Mouse (Mus musculus): ENCODE data around the gene Pnrc2.

Gene Pnrc2

DNA sequence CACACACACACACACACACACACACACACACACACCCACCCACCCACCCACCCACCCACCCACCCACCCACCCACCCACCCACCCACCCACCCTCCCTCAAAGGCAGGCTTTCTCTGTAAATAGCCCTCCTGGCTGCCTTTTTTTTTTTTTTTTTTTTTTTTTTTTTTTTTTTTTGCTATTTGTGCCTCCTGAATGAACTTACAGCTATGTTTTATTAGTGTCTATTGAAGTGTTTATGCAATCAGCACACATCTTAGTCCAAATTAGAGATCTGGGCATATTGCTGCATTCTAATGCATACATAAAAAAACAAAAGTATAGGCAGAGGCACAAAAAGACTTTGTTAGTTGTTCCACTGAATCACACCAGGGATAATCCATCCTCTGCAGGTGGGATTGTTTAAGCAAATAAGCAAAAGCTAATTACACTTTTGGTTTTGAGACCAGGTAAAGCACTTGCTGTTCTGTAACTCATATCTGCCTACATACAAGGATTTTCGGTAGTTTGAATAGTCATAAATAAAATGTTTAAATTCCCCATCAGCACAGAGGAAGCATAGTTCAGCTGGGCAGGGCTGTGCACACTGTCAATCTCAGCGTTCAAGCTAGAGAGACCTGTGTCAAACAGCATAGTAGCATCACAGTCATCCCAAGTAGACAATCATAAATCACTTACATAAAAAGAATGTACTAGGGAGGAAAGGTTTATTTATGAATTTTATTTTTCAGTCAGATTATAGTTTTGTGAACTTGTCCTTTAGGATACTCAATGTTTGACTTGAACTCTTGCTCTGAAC is 3.2 kb downstream of the Pnrc2 start:
- no peak for DNase-seq (ENCODE audit: low read depth, low spot score)

DNA sequence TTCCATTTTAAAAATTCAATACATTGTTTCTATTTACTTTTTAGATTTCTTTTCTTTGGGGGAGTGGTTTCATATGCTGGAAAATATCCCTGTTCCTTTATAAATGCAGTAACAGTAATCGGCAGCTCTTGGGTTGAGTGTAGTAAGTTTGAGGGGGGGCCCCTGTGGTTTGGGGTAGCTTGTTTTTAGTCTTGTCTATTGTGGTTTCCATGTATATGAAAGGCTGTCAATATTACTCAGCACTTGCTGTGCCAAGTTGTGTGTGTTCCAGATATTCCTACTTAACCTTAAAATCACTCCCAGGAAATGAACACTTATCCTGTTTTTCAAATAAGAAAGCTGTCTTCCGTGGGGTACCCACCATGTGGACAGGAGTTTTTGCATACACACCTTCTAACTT is 4.7 kb downstream of the Pnrc2 start:
- DNase-seq (ENCODE audit: low read depth, low spot score): no peak

GRCm38 (mm10) chr4:135857597-135858186 is 16.0 kb downstream of the Pnrc2 start:
- no peak for DNase-seq (ENCODE audit: low read depth, low spot score)

GRCm38 (mm10) chr4:135856223-135857091 is 17.2 kb downstream of the Pnrc2 start:
- no peak for DNase-seq (ENCODE audit: low read depth, low spot score)

DNA sequence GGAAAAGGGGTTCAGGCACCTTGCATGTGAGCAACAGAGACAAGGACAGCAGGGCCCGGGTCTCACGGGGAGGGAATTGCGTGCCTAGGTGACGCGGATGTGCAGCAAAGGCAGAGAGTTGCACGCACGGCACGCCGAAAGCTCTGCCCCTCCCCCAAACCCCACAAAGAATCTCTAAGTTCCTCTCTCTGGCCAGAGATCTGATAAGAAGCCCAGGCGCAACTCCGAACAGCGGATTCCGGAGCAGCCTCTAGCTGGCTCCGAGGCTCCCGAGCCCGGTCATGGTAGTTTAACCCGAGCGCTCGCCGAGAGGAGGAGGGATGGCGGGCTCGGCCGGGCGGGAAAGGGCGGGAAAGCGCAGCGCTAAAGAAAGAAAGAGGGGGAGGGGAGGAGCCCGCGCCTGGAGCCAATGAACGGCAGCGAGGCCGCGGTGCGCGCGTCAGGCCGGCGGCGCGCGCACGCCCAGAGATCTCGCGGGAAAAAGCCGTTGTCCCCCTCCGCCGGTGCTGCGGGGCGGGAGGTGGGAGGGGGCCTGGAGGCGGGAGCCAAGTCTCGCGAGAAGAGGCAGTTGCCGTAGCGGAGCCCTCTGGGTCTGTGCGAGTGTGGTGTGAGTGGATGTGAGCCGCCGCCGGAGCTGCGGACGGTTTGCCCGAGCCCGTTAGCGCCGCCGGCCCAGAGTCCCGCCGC is 18.0 kb downstream of the Pnrc2 start, which contains the start of gene Srsf10:
TSS of gene Srsf10 (plus strand) at position 212 of the 687 bp plus-strand sequence.
- DNase-seq (ENCODE audit: low read depth, low spot score): peak; percentile 91

- no peak for DNase-seq (ENCODE audit: low read depth, low spot score)
These were observed 18.6 kb downstream of the Pnrc2 start for GRCm38 (mm10) chr4:135855080-135855479.

DNA sequence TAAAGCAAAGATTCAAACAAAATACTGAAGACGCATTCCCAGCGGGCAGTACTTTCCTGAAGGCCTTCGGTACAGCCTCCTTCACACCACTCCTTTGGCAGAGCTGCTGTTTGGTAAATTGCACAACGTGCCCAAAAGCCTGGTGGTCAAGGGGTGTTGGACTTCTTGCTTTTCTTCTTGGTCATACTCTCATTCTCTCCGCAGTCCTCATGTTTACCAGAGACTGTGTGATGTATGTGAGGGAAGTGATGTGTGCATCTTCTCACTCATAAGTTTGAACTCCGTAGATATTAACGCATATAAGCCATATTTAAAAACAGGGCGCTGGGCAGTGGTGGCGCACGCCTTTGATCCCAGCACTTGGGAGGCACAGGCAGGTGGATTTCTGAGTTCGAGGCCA is 19.0 kb downstream of the Pnrc2 start:
- no peak for DNase-seq (ENCODE audit: low read depth, low spot score)

GRCm38 (mm10) chr4:135853987-135854546 is 19.6 kb downstream of the Pnrc2 start:
- DNase-seq (ENCODE audit: low read depth, low spot score): no peak

GRCm38 (mm10) chr4:135851942-135852341 is 21.7 kb downstream of the Pnrc2 start:
- DNase-seq (ENCODE audit: low read depth, low spot score): peak; percentile 76

- no peak for DNase-seq (ENCODE audit: low read depth, low spot score)
These were observed 23.1 kb downstream of the Pnrc2 start for GRCm38 (mm10) chr4:135850411-135851095.

DNA sequence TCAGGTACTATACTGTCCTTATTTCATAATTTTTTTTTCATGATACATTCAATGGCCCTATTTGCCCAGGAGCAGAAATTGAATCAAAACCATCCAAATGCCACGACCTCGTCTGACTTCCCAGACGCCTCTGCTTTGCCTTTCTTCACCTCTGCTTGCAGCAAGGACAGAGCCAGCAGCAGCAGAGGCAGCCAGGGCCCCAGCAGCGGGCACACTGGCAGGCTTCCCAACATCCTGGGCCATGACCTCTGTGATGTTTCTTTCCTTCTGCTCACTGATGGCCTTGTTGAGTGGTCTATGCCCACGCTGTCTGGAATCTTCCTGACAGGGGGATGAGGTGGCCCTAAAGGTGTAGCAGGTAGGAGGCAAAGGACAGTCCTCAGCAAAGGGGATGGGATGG is 26.1 kb downstream of the Pnrc2 start:
- DNase-seq (ENCODE audit: low read depth, low spot score): no peak

- no peak for DNase-seq (ENCODE audit: low read depth, low spot score)
These were observed 29.2 kb downstream of the Pnrc2 start for GRCm38 (mm10) chr4:135844400-135844799.

DNA sequence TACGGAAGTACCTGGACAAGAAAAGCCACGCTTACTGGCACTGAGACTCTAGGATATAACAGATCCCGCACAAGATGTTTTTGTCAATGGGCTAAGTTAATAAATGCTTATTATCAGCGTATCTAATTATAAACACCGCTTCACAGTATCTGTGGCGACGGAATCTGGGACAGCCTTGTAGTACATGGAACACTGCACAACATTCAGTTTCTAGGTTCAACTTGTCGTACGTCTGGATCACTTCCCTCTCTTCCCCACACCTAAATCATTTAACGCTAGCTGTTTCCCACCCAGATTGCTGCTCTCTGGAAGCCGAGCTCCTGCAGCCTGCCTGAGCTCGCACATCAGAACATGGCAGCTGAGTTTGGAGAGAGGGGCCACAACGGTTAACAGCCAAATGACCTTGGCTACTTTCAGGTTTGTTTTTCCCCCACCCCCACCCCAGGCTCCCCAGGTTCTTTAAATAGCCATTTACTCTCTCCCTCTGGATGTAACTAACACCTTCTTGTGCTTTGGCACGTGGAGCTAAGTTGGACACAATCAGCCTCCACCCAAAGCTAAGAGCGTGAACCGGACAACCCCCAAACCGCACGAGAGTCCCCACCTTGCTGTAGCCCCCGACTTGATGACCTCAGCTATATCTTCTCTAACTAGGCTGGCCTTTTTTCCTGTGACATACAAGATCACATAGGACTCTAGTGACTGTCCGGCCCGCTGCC is 34.2 kb downstream of the Pnrc2 start:
- DNase-seq (ENCODE audit: low read depth, low spot score): no peak

GRCm38 (mm10) chr4:135838925-135839292 is 34.7 kb downstream of the Pnrc2 start:
- DNase-seq (ENCODE audit: low read depth, low spot score): no peak

GRCm38 (mm10) chr4:135834124-135834717 is 39.4 kb downstream of the Pnrc2 start:
- DNase-seq (ENCODE audit: low read depth, low spot score): no peak

DNA sequence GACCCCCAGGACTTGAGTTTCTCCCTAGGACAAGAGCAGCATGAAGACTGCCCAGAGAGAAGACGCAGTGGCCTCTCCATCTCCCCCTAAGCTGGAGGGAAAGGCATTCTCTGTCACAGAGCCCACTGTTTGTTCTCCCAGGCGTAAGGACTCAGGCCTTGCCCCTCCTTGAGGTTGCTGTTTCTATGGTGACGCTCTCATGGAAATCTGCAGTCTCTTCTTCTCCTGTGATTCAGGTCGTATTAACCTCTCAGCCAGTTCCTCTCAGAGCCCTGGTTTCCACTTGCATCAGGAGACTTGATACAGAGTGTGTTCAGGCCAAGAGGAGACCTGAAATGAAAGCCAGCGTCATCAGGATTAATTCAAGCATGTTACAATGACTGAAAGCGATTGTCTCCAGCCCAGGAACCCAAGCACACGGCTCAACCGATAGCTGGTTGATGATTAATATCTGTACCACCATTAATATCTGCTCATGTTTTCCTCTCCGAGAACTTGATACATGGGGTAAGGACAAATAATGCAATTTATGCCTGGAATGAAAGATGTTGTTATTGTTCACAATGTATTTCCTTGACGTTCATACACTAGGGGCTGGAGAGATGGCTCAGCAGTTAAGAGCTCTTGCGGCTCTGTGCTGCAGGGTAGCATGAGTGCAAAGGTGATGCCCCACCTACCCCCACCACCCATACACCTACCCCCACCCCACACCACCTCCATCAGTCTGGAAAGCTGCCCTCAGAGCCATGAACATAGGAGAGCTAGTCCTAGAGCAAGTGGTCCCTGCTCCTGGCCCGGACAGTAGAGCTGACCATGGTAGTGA is 40.1 kb downstream of the Pnrc2 start:
- DNase-seq (ENCODE audit: low read depth, low spot score): no peak

DNA sequence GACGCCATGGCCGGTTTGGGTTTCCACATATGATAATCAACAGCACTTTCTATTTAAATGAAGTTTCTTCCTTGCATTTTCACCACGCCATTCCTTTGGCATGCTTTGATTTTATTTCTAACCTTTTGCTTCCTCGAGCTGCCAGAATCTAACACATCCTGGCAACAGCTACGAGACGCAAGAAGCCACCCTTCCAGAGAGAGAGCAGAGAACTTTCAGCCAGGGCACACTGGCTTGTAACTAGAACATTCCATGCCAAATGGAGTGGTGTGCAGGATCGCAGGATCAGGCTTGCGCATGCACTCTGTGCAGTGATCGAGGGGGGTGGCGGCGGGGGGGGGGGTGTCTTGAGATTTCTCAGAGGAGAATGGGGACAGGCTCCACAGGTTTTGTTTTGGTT is 41.6 kb downstream of the Pnrc2 start:
- no peak for DNase-seq (ENCODE audit: low read depth, low spot score)

DNA sequence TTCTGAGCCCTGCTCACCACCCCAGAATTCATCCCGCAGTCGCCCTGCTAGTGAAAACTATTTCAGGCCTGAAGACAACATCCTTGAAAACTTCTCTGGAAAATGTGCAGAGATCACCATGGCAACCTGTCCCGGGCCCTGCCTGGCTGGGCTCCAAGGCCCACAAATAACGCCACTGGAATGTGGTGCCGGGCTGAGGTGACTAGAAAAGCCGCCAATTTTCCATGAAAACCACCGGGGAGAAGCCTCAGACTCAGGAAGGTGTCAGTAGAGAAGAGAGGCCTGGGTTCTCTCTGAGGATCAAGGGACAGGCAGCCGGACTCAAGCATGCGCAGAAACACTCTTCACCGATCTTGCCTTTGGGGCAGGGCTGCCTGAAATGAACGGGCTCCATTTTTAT is 45.2 kb downstream of the Pnrc2 start:
- DNase-seq (ENCODE audit: low read depth, low spot score): no peak

- DNase-seq (ENCODE audit: low read depth, low spot score): no peak
These were observed 49.4 kb downstream of the Pnrc2 start for GRCm38 (mm10) chr4:135824254-135824653.

Data from c-Kit-negative CD71-positive TER-119-positive erythroid progenitor cells, embryonic 14.5 days (primary cell).